Mouse (Mus musculus) ES-Bruce4 (cell line): ENCODE data around the gene Prr13. TPM values are rescaled to one million over a fixed set of nuclear protein-coding genes. Genes with fewer than 3 reads are reported as not detected.

Experiments
- H3K27ac ChIP-seq: 2 replicates; pipeline ENCODE4 v1.5.1; 2012; ENCODE audit warnings: low read length, inconsistent platforms; ENCODE audit not compliant: insufficient read depth
- H3K27me3 ChIP-seq: 2 replicates; pipeline ENCODE4 v1.6.1; 2012; ENCODE audit warnings: mild to moderate bottlenecking, low read length, inconsistent platforms; ENCODE audit not compliant: control insufficient read depth, poor library complexity, insufficient read depth, severe bottlenecking
- H3K36me3 ChIP-seq: 2 replicates; pipeline ENCODE4 v1.6.1; 2012; ENCODE audit warnings: inconsistent platforms, mild to moderate bottlenecking, low read length, moderate library complexity; ENCODE audit not compliant: control insufficient read depth, poor library complexity, insufficient read depth, severe bottlenecking
- H3K4me1 ChIP-seq: one replicate; pipeline ENCODE4 v1.8.1; 2011; ENCODE audit warnings: low read length; ENCODE audit not compliant: control insufficient read depth, insufficient read depth
- H3K4me3 ChIP-seq: 2 replicates; pipeline ENCODE4 v1.5.1; 2011; ENCODE audit warnings: low read depth, mild to moderate bottlenecking, low read length
- H3K9ac ChIP-seq: 2 replicates; pipeline ENCODE4 v1.6.1; 2012; ENCODE audit warnings: low read depth, mild to moderate bottlenecking, inconsistent platforms; ENCODE audit not compliant: poor library complexity, severe bottlenecking
- H3K9me3 ChIP-seq: replicated peaks from 2 replicates; pipeline ENCODE4 v1.6.1; 2012; ENCODE audit warnings: mild to moderate bottlenecking, low read length, inconsistent platforms; ENCODE audit not compliant: control insufficient read depth, poor library complexity, insufficient read depth, severe bottlenecking
- CTCF ChIP-seq: IDR thresholded peaks from one replicate; pipeline ENCODE4 v1.8.1; 2011; ENCODE audit warnings: low read depth, low read length
- EP300 ChIP-seq: IDR thresholded peaks from 2 replicates; pipeline ENCODE4 v1.6.1; 2011; ENCODE audit warnings: low read depth, low read length; ENCODE audit not compliant: insufficient read depth
- POLR2A ChIP-seq: IDR thresholded peaks from one replicate; pipeline ENCODE4 v1.8.1; 2011; ENCODE audit warnings: low read length; ENCODE audit not compliant: insufficient read depth
- polyA plus RNA-seq: library from polyadenylated mRNA; stranded (reverse); fragments of >200 nt; gene quantifications from 2 replicates; pipeline ENCODE4 v1.2.4, GENCODE M21; 2011; ENCODE audit warnings: low read depth; ENCODE audit not compliant: missing spikeins, insufficient read depth, insufficient read length

Prr13 gene
- polyA plus RNA-seq, 1 experiment: 49.7 TPM

GRCm38 (mm10) chr15:102502254-102502840 lies 43.5 kb downstream of the Prr13 start:
- H3K4me1 ChIP-seq: peaks cover 2% of the 10 kb centered on the region
- H3K36me3 ChIP-seq: peaks cover 70% of the 10 kb centered on the region
- H3K27ac ChIP-seq: no peak overlapping the region
- H3K9ac ChIP-seq: no peak overlapping the region
- no peak overlapping the region for H3K4me3 ChIP-seq
- no peaks in the 10 kb centered on the region for H3K27me3 ChIP-seq
- TF ChIP-seq EP300 (no peak), CTCF (no peak), POLR2A (no peak)
- no peaks in the 10 kb centered on the region for H3K9me3 ChIP-seq

- Histone ChIP-seq H3K9ac (no peak within 1 kb of the TSS), H3K36me3 (peaks cover 59% of the 10 kb centered on the region), H3K27me3 (no peaks in the 10 kb centered on the region), H3K27ac (no peak within 1 kb of the TSS), H3K4me3 (no peak within 1 kb of the TSS), H3K4me1 (peaks cover 2% of the 10 kb centered on the region), H3K9me3 (no peaks in the 10 kb centered on the region)
- no peak for TF ChIP-seq CTCF
- TF ChIP-seq POLR2A: no peak
- TF ChIP-seq EP300: no peak
Measured at GRCm38 (mm10) chr15:102503447-102503846, 44.6 kb downstream of the Prr13 start, which contains the start of gene Gm10337. TSS of gene Gm10337 (plus strand) at chr15:102503722.

- Histone ChIP-seq H3K36me3 (peaks cover 54% of the 10 kb centered on the region), H3K4me1 (peaks cover 2% of the 10 kb centered on the region), H3K27ac (no peak overlapping the region), H3K9ac (no peak overlapping the region), H3K9me3 (no peaks in the 10 kb centered on the region), H3K4me3 (no peak overlapping the region), H3K27me3 (no peaks in the 10 kb centered on the region)
- no peak for TF ChIP-seq CTCF
- TF ChIP-seq POLR2A: no peak
- TF ChIP-seq EP300: no peak
Measured at GRCm38 (mm10) chr15:102503924-102504782, 45.3 kb downstream of the Prr13 start.

GRCm38 (mm10) chr15:102505073-102505769 lies 46.4 kb downstream of the Prr13 start:
- no peak overlapping the region for H3K27ac ChIP-seq

GRCm38 (mm10) chr15:102505770-102506463 lies 47.1 kb downstream of the Prr13 start:
- H3K9me3 ChIP-seq: no peaks in the 10 kb centered on the region
- H3K27me3 ChIP-seq: no peaks in the 10 kb centered on the region
- H3K4me1 ChIP-seq: peaks cover 2% of the 10 kb centered on the region
- peaks cover 36% of the 10 kb centered on the region for H3K36me3 ChIP-seq
- no peak overlapping the region for H3K27ac ChIP-seq
- no peak overlapping the region for H3K9ac ChIP-seq
- H3K4me3 ChIP-seq: no peak overlapping the region
- no peak for TF ChIP-seq EP300
- no peak for TF ChIP-seq POLR2A
- TF ChIP-seq CTCF: no peak

More at GRCm38 (mm10) chr15:102505073-102505769, 46.4 kb downstream of the Prr13 start:
- Histone ChIP-seq H3K27me3 (no peaks in the 10 kb centered on the region), H3K4me3 (no peak overlapping the region), H3K9ac (no peak overlapping the region), H3K9me3 (no peaks in the 10 kb centered on the region), H3K4me1 (peaks cover 2% of the 10 kb centered on the region), H3K36me3 (peaks cover 43% of the 10 kb centered on the region)
- no peak for TF ChIP-seq POLR2A
- TF ChIP-seq CTCF: no peak
- no peak for TF ChIP-seq EP300
